Mouse (Mus musculus) myocyte (in vitro differentiated cells): ENCODE data around the gene Zfp963. TPM values are rescaled to one million over a fixed set of nuclear protein-coding genes. Genes with fewer than 3 reads are reported as not detected.

ENCODE experiments used
- H3K27me3 ChIP-seq: one replicate; pipeline ENCODE4 v1.6.1; 2011; ENCODE audit not compliant: control insufficient read depth, insufficient read depth, insufficient read length
- H3K36me3 ChIP-seq: one replicate; pipeline ENCODE4 v1.6.1; 2011; ENCODE audit not compliant: control insufficient read depth, insufficient read depth
- H3K4me2 ChIP-seq: one replicate; pipeline ENCODE4 v1.6.1; 2011; ENCODE audit warnings: low read depth, control low read depth
- H3K4me3 ChIP-seq: one replicate; pipeline ENCODE4 v1.5.1; 2011; ENCODE audit warnings: mild to moderate bottlenecking, control low read depth, moderate library complexity
- H3K79me2 ChIP-seq: one replicate; pipeline ENCODE4 v1.6.1; 2011; ENCODE audit not compliant: control insufficient read depth, insufficient read depth
- H3ac ChIP-seq: one replicate; pipeline ENCODE4 v1.6.1; 2011; ENCODE audit not compliant: control insufficient read depth, insufficient read length
- CEBPB ChIP-seq: IDR thresholded peaks from 2 replicates; pipeline ENCODE4 v1.6.1; 2011; ENCODE audit warnings: mild to moderate bottlenecking, moderate library complexity; ENCODE audit not compliant: poor library complexity, insufficient read depth, severe bottlenecking
- E2F4 ChIP-seq: IDR thresholded peaks from one replicate; pipeline ENCODE4 v1.6.1; 2011; ENCODE audit warnings: mild to moderate bottlenecking, control low read depth, moderate library complexity; ENCODE audit not compliant: insufficient read depth
- MAX ChIP-seq: IDR thresholded peaks from one replicate; pipeline ENCODE4 v1.6.1; 2011; ENCODE audit warnings: low read depth, mild to moderate bottlenecking, control low read depth
- MYOD1 ChIP-seq, 3 experiments: IDR thresholded peaks; one replicate each; pipeline ENCODE4 v1.6.1; 2011; ENCODE audit warnings: control low read depth in 2 of 3, low read depth in 2 of 3, mild to moderate bottlenecking in 2 of 3, moderate library complexity in 1 of 3; ENCODE audit not compliant: insufficient read length in 2 of 3, control insufficient read depth in 1 of 3
- MYOG ChIP-seq, 3 experiments: IDR thresholded peaks; one replicate each; pipeline ENCODE4 v1.6.1; 2011; ENCODE audit warnings: control low read depth in 2 of 3, low read depth in 2 of 3, mild to moderate bottlenecking in 2 of 3; ENCODE audit not compliant: insufficient read length in 2 of 3, control insufficient read depth in 1 of 3, insufficient read depth in 1 of 3
- POLR2A ChIP-seq: IDR thresholded peaks from one replicate; pipeline ENCODE4 v1.6.1; 2011; ENCODE audit warnings: low read depth, mild to moderate bottlenecking, control low read depth, moderate library complexity; ENCODE audit not compliant: insufficient read length
- POLR2AphosphoS2 ChIP-seq: IDR thresholded peaks from one replicate; pipeline ENCODE4 v1.6.1; 2011; ENCODE audit warnings: low read depth, control low read depth; ENCODE audit not compliant: insufficient read length
- REST ChIP-seq: IDR thresholded peaks from one replicate; pipeline ENCODE4 v1.6.1; 2011; ENCODE audit warnings: mild to moderate bottlenecking, control low read depth, moderate library complexity; ENCODE audit not compliant: insufficient read depth, insufficient read length
- SRF ChIP-seq: IDR thresholded peaks from one replicate; pipeline ENCODE4 v1.6.1; 2011; ENCODE audit warnings: low read depth; ENCODE audit not compliant: control insufficient read depth, insufficient read length
- TCF12 ChIP-seq: IDR thresholded peaks from one replicate; pipeline ENCODE4 v1.6.1; 2011; ENCODE audit warnings: mild to moderate bottlenecking, control low read depth; ENCODE audit not compliant: poor library complexity, insufficient read depth, severe bottlenecking
- TCF3 ChIP-seq: IDR thresholded peaks from one replicate; pipeline ENCODE4 v1.6.1; 2011; ENCODE audit warnings: low read depth, control low read depth; ENCODE audit not compliant: insufficient read length
- USF1 ChIP-seq: IDR thresholded peaks from one replicate; pipeline ENCODE4 v1.6.1; 2011; ENCODE audit warnings: low read depth, mild to moderate bottlenecking, control low read depth, moderate library complexity
- polyA plus RNA-seq: library from polyadenylated mRNA; unstranded; fragments of >200 nt; fragmentation: generic; extraction: Trizol; gene quantifications from one replicate; pipeline ENCODE4 v1.2.1, GENCODE M21; 2012; ENCODE audit warnings: missing spikeins

Gene Zfp963
- polyA plus RNA-seq, 1 experiment: 0.97 TPM

GRCm38 (mm10) chr8:69752437-69752836, 2.7 kb upstream of the Zfp963 start:
- no peak overlapping the region for H3K4me3 ChIP-seq
- TF ChIP-seq POLR2AphosphoS2: no peak
- no peak for TF ChIP-seq SRF
- TF ChIP-seq TCF3: no peak
- TF ChIP-seq USF1: no peak
- TF ChIP-seq MYOG (IDR thresholded peaks at IDR 0.05; ENCODE audit: control insufficient read depth in 1 of 3, insufficient read depth in 1 of 3, insufficient read length in 2 of 3, low read depth in 2 of 3): no peak
- TF ChIP-seq TCF12: no peak
- no peak for TF ChIP-seq MAX
- TF ChIP-seq POLR2A: no peak
- H3ac ChIP-seq: no peak overlapping the region
- no peaks in the 10 kb centered on the region for H3K79me2 ChIP-seq
- H3K36me3 ChIP-seq: no peaks in the 10 kb centered on the region
- H3K4me2 ChIP-seq: no peak overlapping the region
- H3K27me3 ChIP-seq: no peaks in the 10 kb centered on the region

- H3K4me3 ChIP-seq: no peak overlapping the region
- H3K36me3 ChIP-seq: no peaks in the 10 kb centered on the region
- no peaks in the 10 kb centered on the region for H3K27me3 ChIP-seq
- peak; percentile 68 for TF ChIP-seq REST
- TF ChIP-seq MYOG (IDR thresholded peaks at IDR 0.05; ENCODE audit: control insufficient read depth in 1 of 3, insufficient read depth in 1 of 3, insufficient read length in 2 of 3, low read depth in 2 of 3): no peak
- no peak overlapping the region for H3ac ChIP-seq
- H3K79me2 ChIP-seq: no peaks in the 10 kb centered on the region
- H3K4me2 ChIP-seq: no peak overlapping the region
Observed at GRCm38 (mm10) chr8:69741231-69741630, 8.5 kb downstream of the Zfp963 start.

DNA sequence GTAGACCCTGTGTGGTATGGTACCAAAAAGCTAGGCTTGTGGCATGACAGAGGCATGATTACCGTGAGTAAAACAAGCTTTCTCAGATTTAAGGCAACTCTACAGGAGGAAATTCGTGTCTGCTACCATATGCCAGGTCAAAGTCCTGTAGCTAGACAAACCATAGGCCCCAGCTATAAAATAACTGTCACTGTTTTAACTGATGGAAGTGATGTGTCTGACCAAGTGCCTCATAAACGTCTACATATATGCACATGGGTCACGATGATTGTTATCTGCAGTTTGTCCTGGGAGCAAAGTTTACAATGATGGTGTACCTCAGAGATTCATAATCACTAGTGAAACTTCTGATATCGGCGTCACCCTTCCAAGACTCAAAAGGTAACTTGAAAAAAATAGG, 9.0 kb downstream of the Zfp963 start:
- H3K4me3 ChIP-seq: no peak overlapping the region
- no peaks in the 10 kb centered on the region for H3K36me3 ChIP-seq
- no peak overlapping the region for H3K4me2 ChIP-seq
- no peak overlapping the region for H3ac ChIP-seq
- no peaks in the 10 kb centered on the region for H3K79me2 ChIP-seq
- TF ChIP-seq TCF12: no peak
- TF ChIP-seq POLR2A: no peak
- no peak for TF ChIP-seq MYOG (IDR thresholded peaks at IDR 0.05; ENCODE audit: control insufficient read depth in 1 of 3, insufficient read depth in 1 of 3, insufficient read length in 2 of 3, low read depth in 2 of 3)
- TF ChIP-seq REST: no peak
- TF ChIP-seq MAX: no peak
- no peaks in the 10 kb centered on the region for H3K27me3 ChIP-seq

DNA sequence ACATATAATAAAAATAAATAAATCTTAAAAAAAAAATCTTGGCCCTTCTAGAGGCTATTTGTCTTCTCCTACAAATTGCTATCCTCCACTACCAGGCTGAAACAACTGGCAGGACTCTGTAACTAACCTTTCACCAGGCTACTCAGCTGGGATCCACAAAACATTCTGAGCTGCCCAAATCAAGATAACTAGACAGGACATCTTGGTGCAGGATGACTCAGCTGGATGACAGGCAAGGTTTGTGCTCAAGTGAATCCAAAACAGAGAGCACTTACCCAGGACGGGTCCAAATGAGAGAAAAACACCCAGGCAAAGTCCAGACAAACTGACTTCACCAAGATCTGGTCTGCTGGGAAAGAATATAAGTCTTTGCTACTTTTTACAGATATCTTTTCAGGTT, 14.3 kb downstream of the Zfp963 start:
- TF ChIP-seq CEBPB (no peak), MYOD1 (IDR thresholded peaks at IDR 0.05; ENCODE audit: control insufficient read depth in 1 of 3, insufficient read length in 2 of 3, low read depth in 2 of 3) (no peak), POLR2A (no peak), MYOG (IDR thresholded peaks at IDR 0.05; ENCODE audit: control insufficient read depth in 1 of 3, insufficient read depth in 1 of 3, insufficient read length in 2 of 3, low read depth in 2 of 3) (no peak), REST (no peak), POLR2AphosphoS2 (no peak), MAX (no peak), TCF12 (no peak), USF1 (no peak), E2F4 (no peak)
- H3K4me2 ChIP-seq: no peak overlapping the region
- no peaks in the 10 kb centered on the region for H3K27me3 ChIP-seq
- no peak overlapping the region for H3ac ChIP-seq
- H3K79me2 ChIP-seq: no peaks in the 10 kb centered on the region
- H3K36me3 ChIP-seq: no peaks in the 10 kb centered on the region
- H3K4me3 ChIP-seq: no peak overlapping the region

GRCm38 (mm10) chr8:69717232-69717580, 32.6 kb downstream of the Zfp963 start:
- H3K4me3 ChIP-seq: peak overlapping the region; percentile 41
- H3K4me2 ChIP-seq: peak overlapping the region; percentile 74
- peaks cover 37% of the 10 kb centered on the region for H3K79me2 ChIP-seq
- TF ChIP-seq REST (no peak), SRF (no peak), TCF12 (no peak), CEBPB (no peak), POLR2AphosphoS2 (no peak), MYOG (IDR thresholded peaks at IDR 0.05; ENCODE audit: control insufficient read depth in 1 of 3, insufficient read depth in 1 of 3, insufficient read length in 2 of 3, low read depth in 2 of 3) (no peak), TCF3 (no peak), POLR2A (no peak), MAX (no peak), USF1 (no peak), MYOD1 (IDR thresholded peaks at IDR 0.05; ENCODE audit: control insufficient read depth in 1 of 3, insufficient read length in 2 of 3, low read depth in 2 of 3) (no peak), E2F4 (no peak)
- no peaks in the 10 kb centered on the region for H3K36me3 ChIP-seq
- peak overlapping the region; percentile 79 for H3ac ChIP-seq
- no peaks in the 10 kb centered on the region for H3K27me3 ChIP-seq
